Mouse (Mus musculus) cerebellum, adult 2 months (tissue): Measurements from ENCODE around the gene Slc23a4. TPM values are rescaled to one million over a fixed set of nuclear protein-coding genes. Genes with fewer than 3 reads are reported as not detected.

Experiments used
- DNase-seq, 2 experiments: peaks; one replicate each; pipeline ENCODE4 v3.0.0; 2021
- H3K27ac ChIP-seq: fragments of 200-500 bp; 2 replicates; pipeline ENCODE4 v1.5.1; 2012; ENCODE audit warnings: low read length, control low read depth, inconsistent platforms; ENCODE audit not compliant: insufficient read depth
- H3K27me3 ChIP-seq: fragments of 200-500 bp; 2 replicates; pipeline ENCODE4 v1.6.1; 2012; ENCODE audit warnings: inconsistent platforms, mild to moderate bottlenecking, low read length, moderate library complexity; ENCODE audit not compliant: control insufficient read depth, insufficient read depth
- H3K4me1 ChIP-seq: fragments of 200-500 bp; 2 replicates; pipeline ENCODE4 v1.6.1; 2011; ENCODE audit warnings: low read length; ENCODE audit not compliant: control insufficient read depth, insufficient read depth
- H3K4me3 ChIP-seq: fragments of 200-500 bp; replicated peaks from 2 replicates; pipeline ENCODE3; 2011; ENCODE audit warnings: mild to moderate bottlenecking, low read depth, low read length, control low read depth; ENCODE audit not compliant: insufficient read depth
- CTCF ChIP-seq: fragments of 200-500 bp; IDR thresholded peaks from 2 replicates; pipeline ENCODE4 v1.5.1; 2011; ENCODE audit warnings: low read depth, mild to moderate bottlenecking, control low read depth, low read length, moderate library complexity, borderline replicate concordance; ENCODE audit not compliant: insufficient read depth
- POLR2A ChIP-seq: fragments of 200-500 bp; IDR thresholded peaks from 2 replicates; pipeline ENCODE4 v1.6.1; 2011; ENCODE audit warnings: low read length, control low read depth, borderline replicate concordance; ENCODE audit not compliant: insufficient read depth
- WGBS: fragments of 180-500 bp; shearing (Covaris S2); methylation state at CpG from one replicate; pipeline ENCODE4 v1.1.7; 2018; 5-methylcytosine and 5-hydroxymethylcytosine counted together
- polyA plus RNA-seq: library from polyadenylated mRNA; depleted of rRNA; stranded (reverse); fragments of >200 nt; gene quantifications from 2 replicates; pipeline ENCODE4 v1.2.3, GENCODE M21; 2012

The Slc23a4 gene
- polyA plus RNA-seq, 1 experiment, result 0.70 TPM

GRCm38 (mm10) chr6:34941496-34941895 is 46.7 kb downstream of the Slc23a4 start:
- WGBS, result 74% methylated on average over 2 of the region's 2 CpGs
- no peak for TF ChIP-seq CTCF
- no peak for TF ChIP-seq POLR2A
- DNase-seq, result no peak

GRCm38 (mm10) chr6:34939451-34939850 is 48.8 kb downstream of the Slc23a4 start:
- no peak for DNase-seq
- Histone ChIP-seq H3K27ac (no peak overlapping the region), H3K4me3 (no peak overlapping the region), H3K4me1 (no peaks in the 10 kb centered on the region), H3K27me3 (no peaks in the 10 kb centered on the region)
- TF ChIP-seq POLR2A (no peak), CTCF (no peak)
- WGBS, result 88% methylated on average over 8 of the region's 8 CpGs

More at GRCm38 (mm10) chr6:34941496-34941895, 46.7 kb downstream of the Slc23a4 start:
- H3K27ac ChIP-seq, result no peak overlapping the region
- no peak overlapping the region for H3K4me3 ChIP-seq
- H3K4me1 ChIP-seq, result no peaks in the 10 kb centered on the region
- no peaks in the 10 kb centered on the region for H3K27me3 ChIP-seq

- DNase-seq, result no peak
- Histone ChIP-seq H3K27me3 (no peaks in the 10 kb centered on the region), H3K4me1 (no peaks in the 10 kb centered on the region), H3K4me3 (no peak overlapping the region), H3K27ac (no peak overlapping the region)
- WGBS, result 48% methylated on average over 4 of the region's 4 CpGs
- no peak for TF ChIP-seq POLR2A
- TF ChIP-seq CTCF, result no peak
These were observed 49.3 kb downstream of the Slc23a4 start for GRCm38 (mm10) chr6:34938929-34939325.

- H3K27ac ChIP-seq, result no peak overlapping the region
- H3K4me1 ChIP-seq, result no peaks in the 10 kb centered on the region
- no peaks in the 10 kb centered on the region for H3K27me3 ChIP-seq
- H3K4me3 ChIP-seq, result no peak overlapping the region
- DNase-seq, result no peak
- WGBS, result 74% methylated on average over 7 of the region's 7 CpGs
- TF ChIP-seq CTCF (no peak), POLR2A (no peak)
These were observed 49.8 kb downstream of the Slc23a4 start for GRCm38 (mm10) chr6:34938280-34938928.

GRCm38 (mm10) chr6:34936743-34937142 is 51.5 kb downstream of the Slc23a4 start:
- TF ChIP-seq POLR2A (no peak), CTCF (no peak)
- 72% methylated on average over 5 of the region's 5 CpGs for WGBS
- no peak for DNase-seq
- Histone ChIP-seq H3K27ac (no peak overlapping the region), H3K27me3 (no peaks in the 10 kb centered on the region), H3K4me1 (no peaks in the 10 kb centered on the region), H3K4me3 (no peak overlapping the region)

GRCm38 (mm10) chr6:34932633-34933032 is 55.6 kb downstream of the Slc23a4 start:
- no peak overlapping the region for H3K27ac ChIP-seq
- H3K4me1 ChIP-seq, result no peaks in the 10 kb centered on the region
- H3K4me3 ChIP-seq, result no peak overlapping the region
- no peak for DNase-seq
- no peak for TF ChIP-seq CTCF
- no peak for TF ChIP-seq POLR2A
- 97% methylated on average over 1 of the region's 1 CpGs for WGBS
- H3K27me3 ChIP-seq, result no peaks in the 10 kb centered on the region

- TF ChIP-seq CTCF (no peak), POLR2A (no peak)
- 94% methylated on average over 8 of the region's 8 CpGs for WGBS
- DNase-seq, result no peak
- Histone ChIP-seq H3K27me3 (no peaks in the 10 kb centered on the region), H3K4me1 (no peaks in the 10 kb centered on the region), H3K4me3 (no peak overlapping the region), H3K27ac (no peak overlapping the region)
These were observed 60.6 kb downstream of the Slc23a4 start for GRCm38 (mm10) chr6:34927594-34927993.

GRCm38 (mm10) chr6:34927156-34927555 is 61.0 kb downstream of the Slc23a4 start:
- Histone ChIP-seq H3K4me3 (no peak overlapping the region), H3K27ac (no peak overlapping the region), H3K4me1 (no peaks in the 10 kb centered on the region), H3K27me3 (no peaks in the 10 kb centered on the region)
- 27% methylated on average over 4 of the region's 4 CpGs for WGBS
- TF ChIP-seq CTCF (peak; percentile 84), POLR2A (no peak)
- peak; percentile 58 to 70 for DNase-seq
